Mouse (Mus musculus): ENCODE data around the gene Mast1. TPM values are rescaled to one million over a fixed set of nuclear protein-coding genes. Genes with fewer than 3 reads are reported as not detected.

The Mast1 gene
- total and polyA plus RNA-seq, 3 experiments = 0.21 to 0.34 TPM; not detected in 1

GRCm38 (mm10) chr8:84912895-84913501, 24.2 kb downstream of the Mast1 start:
- H3K4me2 ChIP-seq (ENCODE audit: insufficient read depth, low read depth, poor library complexity, severe bottlenecking) = no peak overlapping the region
- H3K9ac ChIP-seq (ENCODE audit: insufficient read depth, low read depth) = no peak overlapping the region
- H3K9me3 ChIP-seq (replicated peaks; ENCODE audit: low read length) = peaks cover 13% of the 10 kb centered on the region
- H3K27ac ChIP-seq (ENCODE audit: insufficient read depth, low read depth) = no peak overlapping the region
- in situ Hi-C loops (cut with MboI; ENCODE audit: low pct_ligation_motif_present, low pct_unique_long_range_greater_than_20kb, low sequenced_read_pairs) (no loop called here), dilution Hi-C loops (cut with MboI; ENCODE audit: extremely low pct_ligation_motif_present, extremely low pct_unique_long_range_greater_than_20kb, low sequenced_read_pairs) (no loop called here)
- H3K79me2 ChIP-seq (replicated peaks; ENCODE audit: control insufficient read depth, extremely low read depth, insufficient read depth, poor library complexity, severe bottlenecking) = no peaks in the 10 kb centered on the region
- no peak for DNase-seq (ENCODE audit: extremely low read depth)
- no peak overlapping the region for H3K4me3 ChIP-seq (replicated peaks in 1 of 3; ENCODE audit: low read depth in 2 of 3, low read length in 2 of 3, poor library complexity in 1 of 3)
- H3K4me1 ChIP-seq (ENCODE audit: control insufficient read depth in 1 of 2, insufficient read depth in 2 of 2) = peaks cover 6 to 12% of the 10 kb centered on the region in 2 experiments
- H3K36me3 ChIP-seq (replicated peaks in 1 of 2; ENCODE audit: control insufficient read depth in 1 of 2, insufficient read depth in 1 of 2, low read length in 1 of 2) = peaks cover 12 to 61% of the 10 kb centered on the region in 2 experiments
- no peaks in the 10 kb centered on the region for H3K27me3 ChIP-seq (replicated peaks)
- TF ChIP-seq MAFK (IDR thresholded peaks at IDR 0.05; ENCODE audit: insufficient replicate concordance, low read length) (no peak), ZMIZ1 (IDR thresholded peaks at IDR 0.05; ENCODE audit: low read depth, low read length) (no peak), MEF2A (IDR thresholded peaks at IDR 0.05; ENCODE audit: borderline replicate concordance, low read depth, low read length) (no peak), USF2 (conservative IDR thresholded peaks at IDR 0.05; ENCODE audit: low read depth, low read length) (no peak), BHLHE40 (IDR thresholded peaks at IDR 0.05; ENCODE audit: low read depth, low read length) (no peak), ZC3H11A (IDR thresholded peaks at IDR 0.05; ENCODE audit: low read depth, low read length) (no peak)

- peaks cover 8 to 15% of the 10 kb centered on the region in 2 experiments for H3K4me1 ChIP-seq (ENCODE audit: control insufficient read depth in 1 of 2, insufficient read depth in 2 of 2)
- H3K27me3 ChIP-seq (replicated peaks) = no peaks in the 10 kb centered on the region
- no peak overlapping the region for H3K4me3 ChIP-seq (replicated peaks in 1 of 3; ENCODE audit: low read depth in 2 of 3, low read length in 2 of 3, poor library complexity in 1 of 3)
- no peaks in the 10 kb centered on the region for H3K79me2 ChIP-seq (replicated peaks; ENCODE audit: control insufficient read depth, extremely low read depth, insufficient read depth, poor library complexity, severe bottlenecking)
- dilution Hi-C loops (cut with MboI; ENCODE audit: extremely low pct_ligation_motif_present, extremely low pct_unique_long_range_greater_than_20kb, low sequenced_read_pairs) (no loop called here), in situ Hi-C loops (cut with MboI; ENCODE audit: low pct_ligation_motif_present, low pct_unique_long_range_greater_than_20kb, low sequenced_read_pairs) (no loop called here)
- no peak for TF ChIP-seq GABPA (IDR thresholded peaks at IDR 0.05; ENCODE audit: insufficient replicate concordance, low read depth, low read length)
- no peak for TF ChIP-seq JUND (conservative IDR thresholded peaks at IDR 0.05; ENCODE audit: low read depth, low read length)
- no peak for TF ChIP-seq CHD2 (IDR thresholded peaks at IDR 0.05; ENCODE audit: low read length)
- TF ChIP-seq EP300 (IDR thresholded peaks at IDR 0.05; ENCODE audit: low read length) = no peak
- no peak for TF ChIP-seq ELF1 (IDR thresholded peaks at IDR 0.05; ENCODE audit: low read depth, low read length)
- no peak for TF ChIP-seq ZKSCAN1 (IDR thresholded peaks at IDR 0.05; ENCODE audit: borderline replicate concordance, low read depth, low read length)
- TF ChIP-seq USF1 (IDR thresholded peaks at IDR 0.05; ENCODE audit: low read depth, low read length) = no peak
- TF ChIP-seq MEF2A (IDR thresholded peaks at IDR 0.05; ENCODE audit: borderline replicate concordance, low read depth, low read length) = no peak
- H3K9me3 ChIP-seq (replicated peaks; ENCODE audit: low read length) = peaks cover 13% of the 10 kb centered on the region
- no peak overlapping the region for H3K27ac ChIP-seq (ENCODE audit: insufficient read depth, low read depth)
- DNase-seq (ENCODE audit: extremely low read depth) = no peak
- no peak overlapping the region for H3K4me2 ChIP-seq (ENCODE audit: insufficient read depth, low read depth, poor library complexity, severe bottlenecking)
- no peak overlapping the region for H3K9ac ChIP-seq (ENCODE audit: insufficient read depth, low read depth)
- peaks cover 12 to 58% of the 10 kb centered on the region in 2 experiments for H3K36me3 ChIP-seq (replicated peaks in 1 of 2; ENCODE audit: control insufficient read depth in 1 of 2, insufficient read depth in 1 of 2, low read length in 1 of 2)
Observed at GRCm38 (mm10) chr8:84912391-84912790, 24.8 kb downstream of the Mast1 start.

Measured in CH12.LX (cell line).